Mouse (Mus musculus): ENCODE results near the gene Cfap74. TPM values are rescaled to one million over a fixed set of nuclear protein-coding genes. Genes with fewer than 3 reads are reported as not detected.

Cfap74 gene
- total and polyA plus RNA-seq, 2 experiments from 2014 or later, result 0.29 to 1.1 TPM

DNA sequence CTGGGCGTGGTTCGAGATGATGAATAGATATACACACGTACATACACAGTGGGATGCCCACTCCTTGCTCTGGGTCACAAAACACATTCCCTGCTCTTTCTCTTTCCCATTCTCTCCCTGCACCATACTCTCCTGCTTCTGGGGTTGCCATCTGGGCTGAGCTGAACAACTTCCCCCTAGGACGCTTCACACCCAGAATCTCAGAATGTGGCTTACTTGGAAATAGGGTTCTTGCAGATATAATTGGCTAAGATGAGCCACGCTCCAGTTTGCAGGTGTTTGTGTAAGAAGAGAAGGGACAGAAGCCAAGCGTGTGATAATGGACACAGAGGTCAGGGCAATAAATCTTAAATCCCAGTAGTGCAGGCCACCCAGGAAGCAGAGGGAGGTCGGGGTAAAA is 27.0 kb upstream of the Cfap74 start:
- H3K9ac ChIP-seq (replicated peaks; ENCODE audit: low read depth, low read length), result no peak overlapping the region
- no peak overlapping the region for H3K27ac ChIP-seq (ENCODE audit: low read depth)
- 0 out of 2 replicates have a peak, but pooled peaks cover 5% of the 10 kb centered on the region for H3K27me3 ChIP-seq (ENCODE audit: control insufficient read depth, insufficient read depth, low read length)
- H3K4me3 ChIP-seq (ENCODE audit: low read depth, low read length), result no peak overlapping the region
- H3K36me3 ChIP-seq (replicated peaks; ENCODE audit: control insufficient read depth, insufficient read depth, low read length), result no peaks in the 10 kb centered on the region
- no peak overlapping the region for H3K4me2 ChIP-seq (ENCODE audit: low read depth, low read length)
- DNase-seq (ENCODE audit: low spot score) (no peak), ATAC-seq (ENCODE audit: insufficient read depth, low read depth) (no peak)
- H3K4me1 ChIP-seq (ENCODE audit: control insufficient read depth, insufficient read depth), result no peaks in the 10 kb centered on the region
- TF ChIP-seq EP300 (IDR thresholded peaks at IDR 0.05; ENCODE audit: low read depth) (no peak), CTCF (IDR thresholded peaks at IDR 0.05; ENCODE audit: low read depth) (no peak)
- 62% methylated on average over 7 of the region's 7 CpGs for WGBS
- H3K9me3 ChIP-seq (replicated peaks; ENCODE audit: control insufficient read depth, low read length), result no peaks in the 10 kb centered on the region

DNA sequence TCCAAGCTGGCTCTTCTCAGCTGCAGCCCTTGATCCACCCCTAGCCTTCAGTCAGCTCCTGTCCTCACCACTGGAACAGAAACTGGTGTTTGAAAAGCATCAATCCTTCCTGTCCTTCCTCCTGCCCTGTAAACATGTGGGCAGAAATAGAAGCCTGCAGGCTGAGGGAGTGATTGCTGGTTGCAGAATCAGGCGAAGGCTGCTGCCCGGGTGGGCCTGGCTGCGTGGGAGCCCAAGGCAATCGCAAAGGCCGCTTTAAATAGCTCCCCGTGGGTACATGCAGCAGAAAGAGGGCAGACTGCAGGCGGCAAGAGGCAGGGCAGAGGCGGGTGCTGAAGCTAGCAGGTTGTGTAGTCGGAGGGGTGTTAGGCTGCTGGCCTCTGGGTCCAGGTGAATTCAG is 26.2 kb upstream of the Cfap74 start:
- TF ChIP-seq CTCF (IDR thresholded peaks at IDR 0.05; ENCODE audit: low read depth) (no peak), EP300 (IDR thresholded peaks at IDR 0.05; ENCODE audit: low read depth) (no peak)

DNA sequence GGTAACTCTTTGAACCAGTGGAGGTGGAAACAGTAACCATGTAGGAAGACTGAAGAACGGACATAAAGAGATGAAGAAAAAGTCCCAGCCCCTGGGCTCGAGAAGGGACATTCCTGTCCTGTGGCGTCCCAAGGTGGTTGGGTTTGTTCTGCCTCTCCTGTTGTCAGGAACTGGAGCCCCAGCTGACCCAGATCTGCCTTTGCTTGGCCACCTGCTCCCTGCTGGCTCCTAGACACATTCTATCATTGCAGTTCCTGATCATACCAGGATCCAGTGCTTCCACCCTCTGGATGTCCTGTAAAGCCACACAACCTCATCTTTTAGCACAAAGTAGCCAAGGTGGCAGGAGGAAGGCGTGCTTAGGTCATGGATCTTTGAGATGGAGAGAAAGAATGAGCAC is 25.7 kb upstream of the Cfap74 start:
- DNase-seq (ENCODE audit: low spot score) (no peak), ATAC-seq (ENCODE audit: insufficient read depth, low read depth) (no peak)
- Histone ChIP-seq H3K4me1 (ENCODE audit: control insufficient read depth, insufficient read depth) (no peaks in the 10 kb centered on the region), H3K36me3 (replicated peaks; ENCODE audit: control insufficient read depth, insufficient read depth, low read length) (no peaks in the 10 kb centered on the region), H3K9me3 (replicated peaks; ENCODE audit: control insufficient read depth, low read length) (no peaks in the 10 kb centered on the region), H3K4me2 (ENCODE audit: low read depth, low read length) (no peak overlapping the region), H3K9ac (replicated peaks; ENCODE audit: low read depth, low read length) (no peak overlapping the region), H3K4me3 (ENCODE audit: low read depth, low read length) (no peak overlapping the region), H3K27me3 (ENCODE audit: control insufficient read depth, insufficient read depth, low read length) (0 out of 2 replicates have a peak, but pooled peaks cover 5% of the 10 kb centered on the region), H3K27ac (ENCODE audit: low read depth) (no peak overlapping the region)
- WGBS, result 75% methylated on average over 4 of the region's 4 CpGs
- TF ChIP-seq EP300 (IDR thresholded peaks at IDR 0.05; ENCODE audit: low read depth) (no peak), CTCF (IDR thresholded peaks at IDR 0.05; ENCODE audit: low read depth) (no peak)

More for the DNA sequence above, 26.2 kb upstream of the Cfap74 start:
- H3K4me3 ChIP-seq (ENCODE audit: low read depth, low read length), result no peak overlapping the region
- no peak overlapping the region for H3K9ac ChIP-seq (replicated peaks; ENCODE audit: low read depth, low read length)
- H3K4me1 ChIP-seq (ENCODE audit: control insufficient read depth, insufficient read depth), result no peaks in the 10 kb centered on the region
- H3K9me3 ChIP-seq (replicated peaks; ENCODE audit: control insufficient read depth, low read length), result no peaks in the 10 kb centered on the region
- no peaks in the 10 kb centered on the region for H3K36me3 ChIP-seq (replicated peaks; ENCODE audit: control insufficient read depth, insufficient read depth, low read length)
- H3K4me2 ChIP-seq (ENCODE audit: low read depth, low read length), result no peak overlapping the region
- no peak for ATAC-seq (ENCODE audit: insufficient read depth, low read depth)
- H3K27ac ChIP-seq (ENCODE audit: low read depth), result no peak overlapping the region
- 0 out of 2 replicates have a peak, but pooled peaks cover 5% of the 10 kb centered on the region for H3K27me3 ChIP-seq (ENCODE audit: control insufficient read depth, insufficient read depth, low read length)
- DNase-seq (ENCODE audit: low spot score), result no peak
- WGBS, result 23% methylated on average over 9 of the region's 9 CpGs

DNA sequence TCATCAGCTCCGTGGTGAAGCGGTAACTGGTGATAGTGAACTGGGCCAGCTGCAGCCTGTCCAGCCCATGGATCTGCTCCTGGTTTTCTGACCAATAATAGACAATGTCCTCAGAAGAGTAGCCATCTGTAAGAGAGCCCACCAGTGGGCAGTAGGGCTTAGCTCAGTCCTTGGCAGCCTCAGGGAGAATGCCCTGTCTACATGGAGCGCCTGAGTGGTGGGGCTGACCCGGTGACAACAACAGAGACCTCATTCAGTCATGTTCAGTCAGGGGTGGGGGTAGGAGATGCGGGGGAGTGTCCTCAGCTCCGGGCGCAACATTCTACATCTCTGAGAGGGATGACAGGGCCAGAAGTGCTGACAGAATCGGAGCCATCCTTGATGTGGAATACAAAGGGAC is 21.8 kb upstream of the Cfap74 start:
- ATAC-seq (ENCODE audit: insufficient read depth, low read depth) (no peak), DNase-seq (ENCODE audit: low spot score) (no peak)
- no peaks in the 10 kb centered on the region for H3K27me3 ChIP-seq (ENCODE audit: control insufficient read depth, insufficient read depth, low read length)
- H3K9me3 ChIP-seq (replicated peaks; ENCODE audit: control insufficient read depth, low read length), result no peaks in the 10 kb centered on the region
- TF ChIP-seq CTCF (IDR thresholded peaks at IDR 0.05; ENCODE audit: low read depth), result no peak
- no peak for TF ChIP-seq EP300 (IDR thresholded peaks at IDR 0.05; ENCODE audit: low read depth)
- no peaks in the 10 kb centered on the region for H3K4me1 ChIP-seq (ENCODE audit: control insufficient read depth, insufficient read depth)
- H3K36me3 ChIP-seq (replicated peaks; ENCODE audit: control insufficient read depth, insufficient read depth, low read length), result no peaks in the 10 kb centered on the region
- H3K27ac ChIP-seq (ENCODE audit: low read depth), result no peak overlapping the region
- 68% methylated on average over 8 of the region's 8 CpGs for WGBS
- H3K4me2 ChIP-seq (ENCODE audit: low read depth, low read length), result no peak overlapping the region
- H3K4me3 ChIP-seq (ENCODE audit: low read depth, low read length), result no peak overlapping the region
- no peak overlapping the region for H3K9ac ChIP-seq (replicated peaks; ENCODE audit: low read depth, low read length)

DNA sequence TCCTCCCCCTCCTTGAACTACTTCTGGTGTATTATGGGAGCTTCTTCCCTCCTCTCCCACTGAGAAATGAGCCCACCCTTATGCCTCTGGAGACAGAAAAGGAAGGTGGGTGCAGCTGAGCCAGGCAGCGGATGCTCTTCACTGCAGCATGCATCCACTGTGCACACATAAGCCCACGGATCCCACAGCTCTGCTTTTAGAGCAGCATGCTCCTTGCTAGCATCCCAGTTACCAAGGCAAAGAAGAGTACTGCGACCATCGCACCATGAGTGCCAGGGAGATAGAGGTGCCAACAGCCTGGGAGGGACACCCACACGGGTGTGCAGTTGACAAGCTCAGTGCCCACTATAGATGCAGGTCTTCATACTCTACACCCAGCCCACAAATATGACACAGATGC is 13.5 kb upstream of the Cfap74 start:
- WGBS, result 82% methylated on average over 5 of the region's 5 CpGs
- H3K27me3 ChIP-seq (ENCODE audit: control insufficient read depth, insufficient read depth, low read length), result peaks cover 41% of the 10 kb centered on the region

DNA sequence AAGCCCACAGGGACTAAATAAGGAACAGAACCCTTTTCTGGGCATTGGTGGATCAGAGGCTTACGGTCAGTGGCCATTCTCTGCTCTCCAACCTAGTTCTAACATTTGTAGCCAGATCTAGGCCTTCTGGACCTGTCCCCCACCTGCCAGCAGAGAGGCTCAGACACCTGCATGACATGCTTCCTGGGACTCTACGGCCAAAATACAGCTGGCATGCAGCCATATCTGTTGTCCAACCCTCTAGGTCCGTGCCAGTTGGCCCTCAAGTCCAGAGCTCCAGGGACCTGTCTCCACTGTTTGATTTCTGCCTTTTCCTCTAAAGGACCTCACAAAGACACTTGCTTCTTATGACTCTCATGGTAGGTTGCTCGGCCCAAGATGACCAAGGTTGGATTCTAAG is 12.2 kb upstream of the Cfap74 start:
- H3K4me3 ChIP-seq (ENCODE audit: low read depth, low read length), result no peak overlapping the region
- 82% methylated on average over 4 of the region's 4 CpGs for WGBS
- ATAC-seq (ENCODE audit: insufficient read depth, low read depth), result no peak
- H3K9me3 ChIP-seq (replicated peaks; ENCODE audit: control insufficient read depth, low read length), result no peaks in the 10 kb centered on the region
- no peaks in the 10 kb centered on the region for H3K4me1 ChIP-seq (ENCODE audit: control insufficient read depth, insufficient read depth)
- no peak for DNase-seq (ENCODE audit: low spot score)
- H3K27me3 ChIP-seq (ENCODE audit: control insufficient read depth, insufficient read depth, low read length), result peaks cover 45% of the 10 kb centered on the region
- H3K4me2 ChIP-seq (ENCODE audit: low read depth, low read length), result no peak overlapping the region
- H3K9ac ChIP-seq (replicated peaks; ENCODE audit: low read depth, low read length), result no peak overlapping the region
- TF ChIP-seq CTCF (IDR thresholded peaks at IDR 0.05; ENCODE audit: low read depth), result no peak
- TF ChIP-seq EP300 (IDR thresholded peaks at IDR 0.05; ENCODE audit: low read depth), result no peak
- H3K36me3 ChIP-seq (replicated peaks; ENCODE audit: control insufficient read depth, insufficient read depth, low read length), result no peaks in the 10 kb centered on the region
- no peak overlapping the region for H3K27ac ChIP-seq (ENCODE audit: low read depth)

More for the DNA sequence above, 13.5 kb upstream of the Cfap74 start:
- no peaks in the 10 kb centered on the region for H3K36me3 ChIP-seq (replicated peaks; ENCODE audit: control insufficient read depth, insufficient read depth, low read length)
- no peak overlapping the region for H3K27ac ChIP-seq (ENCODE audit: low read depth)
- no peak for ATAC-seq (ENCODE audit: insufficient read depth, low read depth)
- no peak overlapping the region for H3K4me2 ChIP-seq (ENCODE audit: low read depth, low read length)
- DNase-seq (ENCODE audit: low spot score), result no peak
- no peak overlapping the region for H3K4me3 ChIP-seq (ENCODE audit: low read depth, low read length)
- no peaks in the 10 kb centered on the region for H3K4me1 ChIP-seq (ENCODE audit: control insufficient read depth, insufficient read depth)
- H3K9ac ChIP-seq (replicated peaks; ENCODE audit: low read depth, low read length), result no peak overlapping the region
- H3K9me3 ChIP-seq (replicated peaks; ENCODE audit: control insufficient read depth, low read length), result no peaks in the 10 kb centered on the region
- TF ChIP-seq EP300 (IDR thresholded peaks at IDR 0.05; ENCODE audit: low read depth) (no peak), CTCF (IDR thresholded peaks at IDR 0.05; ENCODE audit: low read depth) (no peak)

All from heart, postnatal 0 days (tissue).